Mouse (Mus musculus): ENCODE measurements at regions not wholly inside any gene's neighbourhood (a gene's known extent, or its start where the extent isn't known, plus 50 kb on each side); places are given as distances from the start of the nearest gene placed in this dataset.

DNA sequence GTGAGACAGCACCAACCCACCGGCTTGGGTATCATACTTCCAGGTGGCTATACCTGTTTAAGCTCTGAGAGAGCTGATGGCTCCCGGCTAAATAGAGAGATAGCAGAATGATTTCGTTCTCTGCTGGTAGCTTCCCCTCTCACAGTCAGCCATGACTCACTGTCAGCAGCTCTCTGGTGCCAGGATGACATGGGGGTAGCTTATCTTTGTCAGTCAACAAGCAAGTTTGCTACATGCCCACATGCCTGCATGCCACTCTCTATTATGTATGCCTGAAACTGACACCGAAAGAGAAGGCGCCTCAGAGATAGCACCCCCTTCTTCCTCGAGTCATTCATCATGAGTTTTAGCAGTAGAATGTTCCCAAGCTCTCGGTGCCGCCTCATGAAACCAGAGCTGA lies 419.2 kb downstream of the Dmrt2 start:
- TF ChIP-seq POLR2A (IDR thresholded peaks at IDR 0.05; ENCODE audit: control insufficient read depth, low read depth, low read length) (no peak), CTCF (IDR thresholded peaks at IDR 0.05; ENCODE audit: control insufficient read depth, insufficient read depth, insufficient replicate concordance, low read depth, low read length) (no peak)

Measured in testis, adult 2 months (tissue).